In genomic region chr11:60509500-60509899, GRCm38 (mm10) we compare ENCODE assay signal across 8 mouse cellular contexts. TPM values are rescaled to one million over a fixed set of nuclear protein-coding genes. Genes with fewer than 3 reads are reported as not detected.
A peak's percentile ranks its signal among the peaks of the same experiment; 100 is the strongest.
DNase-seq lines count a peak whose midpoint lies in the region; ATAC-seq and TF ChIP-seq lines count a peak whose summit lies in the region.

No protein-coding gene starts in this region.

- WGBS in liver, embryonic 11.5 days: 1% methylated on average over 25 of the region's 25 CpGs
- 1% methylated on average over 25 of the region's 25 CpGs for WGBS in neural tube, embryonic 14.5 days

- H3K27ac ChIP-seq in gastrocnemius, adult 2 months: no peak overlapping the region
- H3K27ac ChIP-seq in brown adipose tissue, adult 24 weeks (replicated peaks; ENCODE audit: low read depth, low read length): no peak overlapping the region
- 0 out of 2 replicates have a peak overlapping the region, but pooled peaks have one; percentile 45 for H3K27ac ChIP-seq in liver, embryonic 11.5 days (ENCODE audit: low read depth, low read length)
- H3K27ac ChIP-seq in neural tube, embryonic 14.5 days (ENCODE audit: low read depth, low read length): no peak overlapping the region

- peak; percentile 32 for DNase-seq in gastrocnemius, adult 2 months
- DNase-seq in gastrocnemius, adult 18-20 months (ENCODE audit: low spot score): no peak
- peak; percentile 48 for DNase-seq in liver, embryonic 11.5 days (ENCODE audit: low spot score)
- DNase-seq in B cell, adult 2 months: no peak
- DNase-seq in yolk sac, embryonic 10.5 days (ENCODE audit: low spot score): no peak

- peaks cover 28% of the 10 kb centered on the region for H3K27me3 ChIP-seq in liver, embryonic 11.5 days (replicated peaks; ENCODE audit: control insufficient read depth, insufficient read depth, low read length)
- H3K27me3 ChIP-seq in neural tube, embryonic 14.5 days (ENCODE audit: control insufficient read depth, insufficient read depth, low read length): no peaks in the 10 kb centered on the region; the same call in 1 of the 2 replicates

- H3K36me3 ChIP-seq in liver, embryonic 11.5 days (ENCODE audit: control insufficient read depth, insufficient read depth, low read length): no peaks in the 10 kb centered on the region
- H3K36me3 ChIP-seq in neural tube, embryonic 14.5 days (ENCODE audit: control insufficient read depth, insufficient read depth, low read length): no peaks in the 10 kb centered on the region

- peak overlapping the region; percentile 62 for H3K9ac ChIP-seq in liver, embryonic 11.5 days (ENCODE audit: low read depth, low read length)
- peak overlapping the region; percentile 34 for H3K9ac ChIP-seq in neural tube, embryonic 14.5 days (replicated peaks; ENCODE audit: low read depth, low read length)

- intact Hi-C loops in gastrocnemius, adult 2 months (cut with DNase I): no loop called here

- TF ChIP-seq CTCF in gastrocnemius, adult 2 months (IDR thresholded peaks at IDR 0.05): no peak

- peak overlapping the region; percentile 67 for H3K4me3 ChIP-seq in gastrocnemius, adult 2 months
- peak overlapping the region; percentile 41 for H3K4me3 ChIP-seq in brown adipose tissue, adult 24 weeks (ENCODE audit: insufficient read depth, low read depth, low read length)
- peak overlapping the region; percentile 49 for H3K4me3 ChIP-seq in liver, embryonic 11.5 days (ENCODE audit: low read depth, low read length)
- peak overlapping the region; percentile 22 for H3K4me3 ChIP-seq in neural tube, embryonic 14.5 days (ENCODE audit: low read depth, low read length)

- no peaks in the 10 kb centered on the region for H3K9me3 ChIP-seq in liver, embryonic 11.5 days (ENCODE audit: control insufficient read depth, low read length)
- H3K9me3 ChIP-seq in neural tube, embryonic 14.5 days (ENCODE audit: control insufficient read depth, low read length): no peaks in the 10 kb centered on the region

- peak; percentile 62 for ATAC-seq in granulocyte monocyte progenitor cell, adult 5-6 weeks (replicated peaks; ENCODE audit: poor library complexity, severe bottlenecking)
- ATAC-seq in liver, embryonic 11.5 days (replicated peaks; ENCODE audit: low FRiP score): peak; percentile 72
- no peak for ATAC-seq in neural tube, embryonic 14.5 days (ENCODE audit: low read depth)

- peak overlapping the region; percentile 85 for H3K4me2 ChIP-seq in liver, embryonic 11.5 days
- H3K4me2 ChIP-seq in neural tube, embryonic 14.5 days (ENCODE audit: low read depth, low read length): peak overlapping the region; percentile 56

- H3K4me1 ChIP-seq in brown adipose tissue, adult 24 weeks (ENCODE audit: control insufficient read depth, insufficient read depth, insufficient read length, low read length): no peaks in the 10 kb centered on the region
- peaks cover 16% of the 10 kb centered on the region for H3K4me1 ChIP-seq in liver, embryonic 11.5 days (replicated peaks; ENCODE audit: control insufficient read depth, insufficient read depth, low read length)
- H3K4me1 ChIP-seq in neural tube, embryonic 14.5 days (ENCODE audit: control insufficient read depth, insufficient read depth, low read length): 0 out of 2 replicates have a peak, but pooled peaks cover 7% of the 10 kb centered on the region

RNA-seq across cellular contexts. Expression of gene Alkbh5, which starts 26.7 kb away (rescaled TPM):
- 100 to 1,000 TPM; 115 to 122 TPM for total RNA-seq in gastrocnemius, adult 2 months (2021)
- total RNA-seq in gastrocnemius, adult 18-20 months (2021): 100 to 1,000 TPM; 125 to 130 TPM
- 29.3 and 30.4 TPM in 2 replicates for polyA plus RNA-seq in brown adipose tissue, adult 24 weeks (2012; ENCODE audit: insufficient read depth, insufficient read length, missing spikeins)
- 24.3 and 27.9 TPM in 2 replicates for total RNA-seq in granulocyte monocyte progenitor cell, adult 5-6 weeks (2014; fragmentation: Nextera tagmentation)
- total RNA-seq in granulocyte monocyte progenitor cell, adult 5-6 weeks (2017): 24.9 and 31.7 TPM in 2 replicates
- 37.7 and 38.5 TPM in 2 replicates for polyA plus RNA-seq in liver, embryonic 11.5 days (2014; fragmentation: Nextera tagmentation; extraction: Ambion mirVana)
- 17.0 and 19.9 TPM in 2 replicates for polyA plus RNA-seq in neural tube, embryonic 14.5 days (2014; fragmentation: Nextera tagmentation; extraction: Ambion mirVana)

RNA-seq across cellular contexts. Expression of gene Myo15, which starts 40.4 kb away (rescaled TPM):
- under 1 TPM in 1 of 2 experiments, not detected in 1; 0.06 TPM for total RNA-seq in gastrocnemius, adult 2 months (2021)
- under 1 TPM in 1 of 2 experiments, not detected in 1; 0.05 TPM for total RNA-seq in gastrocnemius, adult 18-20 months (2021)
- not detected in 2 replicates for polyA plus RNA-seq in brown adipose tissue, adult 24 weeks (2012; ENCODE audit: insufficient read depth, insufficient read length, missing spikeins)
- total RNA-seq in granulocyte monocyte progenitor cell, adult 5-6 weeks (2014; fragmentation: Nextera tagmentation): not detected in 2 replicates
- total RNA-seq in granulocyte monocyte progenitor cell, adult 5-6 weeks (2017): 0.30 TPM in 1 of 2 replicates, not detected in the other
- polyA plus RNA-seq in liver, embryonic 11.5 days (2014; fragmentation: Nextera tagmentation; extraction: Ambion mirVana): 0.34 and 0.52 TPM in 2 replicates
- 0.19 and 0.36 TPM in 2 replicates for polyA plus RNA-seq in neural tube, embryonic 14.5 days (2014; fragmentation: Nextera tagmentation; extraction: Ambion mirVana)

RNA-seq across cellular contexts. Expression of gene Drg2, which starts 55.1 kb away (rescaled TPM):
- 10 to 100 TPM; 26.4 to 26.6 TPM for total RNA-seq in gastrocnemius, adult 2 months (2021)
- 10 to 100 TPM; 23.0 to 25.1 TPM for total RNA-seq in gastrocnemius, adult 18-20 months (2021)
- 39.2 and 42.3 TPM in 2 replicates for polyA plus RNA-seq in brown adipose tissue, adult 24 weeks (2012; ENCODE audit: insufficient read depth, insufficient read length, missing spikeins)
- total RNA-seq in granulocyte monocyte progenitor cell, adult 5-6 weeks (2014; fragmentation: Nextera tagmentation): 49.1 and 60.9 TPM in 2 replicates
- 73.4 and 76.4 TPM in 2 replicates for total RNA-seq in granulocyte monocyte progenitor cell, adult 5-6 weeks (2017)
- 98.5 and 105 TPM in 2 replicates for polyA plus RNA-seq in liver, embryonic 11.5 days (2014; fragmentation: Nextera tagmentation; extraction: Ambion mirVana)
- 90.6 and 95.6 TPM in 2 replicates for polyA plus RNA-seq in neural tube, embryonic 14.5 days (2014; fragmentation: Nextera tagmentation; extraction: Ambion mirVana)

Comparison
In these comparisons a context has a peak if more than half of its experiments do, and no peak if none do; other contexts are left out.
1. DNase-seq: peak in gastrocnemius, adult 2 months (single experiment) and liver, embryonic 11.5 days (single experiment); none in gastrocnemius, adult 18-20 months (single experiment), B cell, adult 2 months (0 of 2) and yolk sac, embryonic 10.5 days (single experiment).
2. Peak in every context shown above with its lines, with median percentiles within 50 percentile points of each other: H3K4me3 ChIP-seq.